Mouse (Mus musculus): Measurements from ENCODE around the gene Tnfaip1. TPM values are rescaled to one million over a fixed set of nuclear protein-coding genes. Genes with fewer than 3 reads are reported as not detected.
A peak's percentile ranks its signal among the peaks of the same experiment; 100 is the strongest.
"Not testable (repeated sequence)": the region's sequence is repeated elsewhere in the genome, so short reads cannot be mapped to it uniquely, and the experiment has no call there.

Tnfaip1 gene
- total and polyA plus RNA-seq, 3 experiments, result 19.5 to 44.9 (median 24.6) TPM

DNA sequence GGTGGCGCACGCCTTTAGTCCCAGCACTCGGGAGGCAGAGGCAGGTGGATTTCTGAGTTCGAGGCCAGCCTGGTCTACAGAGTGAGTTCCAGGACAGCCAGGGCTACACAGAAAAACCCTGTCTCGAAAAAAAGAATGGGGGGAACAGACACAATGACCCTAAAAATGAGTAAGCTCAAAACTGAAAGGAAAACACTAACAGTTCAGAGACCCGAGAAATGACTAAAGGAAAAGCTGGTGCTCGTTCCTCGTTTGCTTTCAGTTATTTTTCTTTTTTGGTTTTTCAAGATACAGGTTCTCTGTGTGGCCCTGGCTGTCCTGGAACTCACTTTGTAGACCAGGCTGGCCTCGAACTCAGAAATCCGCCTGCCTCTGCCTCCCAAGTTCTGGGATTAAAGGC, 4.6 kb downstream of the Tnfaip1 start:
- H3K4me3 ChIP-seq (replicated peaks in 1 of 3; ENCODE audit: low read depth in 2 of 3, low read length in 2 of 3, poor library complexity in 1 of 3); in situ Hi-C loops (cut with MboI; ENCODE audit: low pct_ligation_motif_present, low pct_unique_long_range_greater_than_20kb, low sequenced_read_pairs); H3K27me3 ChIP-seq (replicated peaks); H3K27ac ChIP-seq (ENCODE audit: insufficient read depth, low read depth); dilution Hi-C loops (cut with MboI; ENCODE audit: extremely low pct_ligation_motif_present, extremely low pct_unique_long_range_greater_than_20kb, low sequenced_read_pairs); H3K9me3 ChIP-seq (replicated peaks; ENCODE audit: low read length); DNase-seq (ENCODE audit: extremely low read depth): not testable (repeated sequence)
- Histone ChIP-seq H3K4me1 (ENCODE audit: control insufficient read depth in 1 of 2, insufficient read depth in 2 of 2) (peaks cover 11 to 32% of the 10 kb centered on the region in 2 experiments), H3K36me3 (replicated peaks in 1 of 2; ENCODE audit: control insufficient read depth in 1 of 2, insufficient read depth in 1 of 2, low read length in 1 of 2) (peaks cover 42 to 67% of the 10 kb centered on the region in 2 experiments), H3K4me2 (ENCODE audit: insufficient read depth, low read depth, poor library complexity, severe bottlenecking) (peak overlapping the region; percentile 11; the same call in 1 of the 2 replicates), H3K79me2 (replicated peaks; ENCODE audit: control insufficient read depth, extremely low read depth, insufficient read depth, poor library complexity, severe bottlenecking) (peaks cover 57% of the 10 kb centered on the region), H3K9ac (ENCODE audit: insufficient read depth, low read depth) (0 out of 2 replicates have a peak overlapping the region, but pooled peaks have one; percentile 9)
- TF ChIP-seq IRF4 (IDR thresholded peaks at IDR 0.05; ENCODE audit: low read depth, low read length) (peak; percentile 72), RCOR1 (conservative IDR thresholded peaks at IDR 0.05; ENCODE audit: low read depth, low read length) (peak; percentile 62; the same call in 1 of the 2 replicates), ZNF384 (IDR thresholded peaks at IDR 0.05; ENCODE audit: low read depth, low read length) (peak; percentile 28; the same call in 1 of the 2 replicates), EP300 (IDR thresholded peaks at IDR 0.05; ENCODE audit: low read length) (peak; percentile 69), JUND (conservative IDR thresholded peaks at IDR 0.05; ENCODE audit: low read depth, low read length) (peak; percentile 61), SIN3A (IDR thresholded peaks at IDR 0.05; ENCODE audit: low read length) (peak; percentile 37; the same call in 1 of the 2 replicates), JUN (IDR thresholded peaks at IDR 0.05; ENCODE audit: insufficient read depth, low read depth, low read length) (peak; percentile 59; the same call in 1 of the 2 replicates)

DNA sequence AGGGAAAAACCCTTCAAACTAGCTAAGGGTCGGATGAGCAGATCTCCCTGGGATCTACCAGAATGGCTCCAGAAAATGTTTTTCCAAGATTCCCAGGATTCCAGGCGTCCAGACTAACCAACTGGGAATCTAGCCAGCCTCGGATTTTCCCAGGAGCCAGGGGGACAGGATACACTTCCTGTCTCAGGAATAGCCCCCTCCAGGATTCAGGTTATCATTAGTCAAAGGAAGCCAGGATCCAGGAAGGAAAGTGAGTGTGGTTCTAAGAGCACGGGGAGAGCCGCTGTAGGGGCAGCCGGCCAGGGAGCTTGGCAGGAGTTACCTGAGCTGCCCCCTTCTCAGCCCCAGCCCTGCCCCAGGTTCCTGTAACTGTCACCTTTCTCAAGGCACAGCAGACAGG, 5.1 kb downstream of the Tnfaip1 start:
- Histone ChIP-seq H3K79me2 (replicated peaks; ENCODE audit: control insufficient read depth, extremely low read depth, insufficient read depth, poor library complexity, severe bottlenecking) (peaks cover 55% of the 10 kb centered on the region), H3K27me3 (replicated peaks) (no peaks in the 10 kb centered on the region), H3K27ac (ENCODE audit: insufficient read depth, low read depth) (no peak overlapping the region), H3K4me1 (ENCODE audit: control insufficient read depth in 1 of 2, insufficient read depth in 2 of 2) (peaks cover 11 to 32% of the 10 kb centered on the region in 2 experiments), H3K9me3 (replicated peaks; ENCODE audit: low read length) (no peaks in the 10 kb centered on the region), H3K9ac (ENCODE audit: insufficient read depth, low read depth) (no peak overlapping the region), H3K36me3 (replicated peaks in 1 of 2; ENCODE audit: control insufficient read depth in 1 of 2, insufficient read depth in 1 of 2, low read length in 1 of 2) (peaks cover 47 to 72% of the 10 kb centered on the region in 2 experiments), H3K4me2 (ENCODE audit: insufficient read depth, low read depth, poor library complexity, severe bottlenecking) (no peak overlapping the region), H3K4me3 (replicated peaks in 1 of 3; ENCODE audit: low read depth in 2 of 3, low read length in 2 of 3, poor library complexity in 1 of 3) (no peak overlapping the region)
- dilution Hi-C loops (cut with MboI; ENCODE audit: extremely low pct_ligation_motif_present, extremely low pct_unique_long_range_greater_than_20kb, low sequenced_read_pairs) (no loop called here), in situ Hi-C loops (cut with MboI; ENCODE audit: low pct_ligation_motif_present, low pct_unique_long_range_greater_than_20kb, low sequenced_read_pairs) (no loop called here)
- TF ChIP-seq NRF1 (IDR thresholded peaks at IDR 0.05; ENCODE audit: low read depth, low read length), result no peak
- no peak for TF ChIP-seq MXI1 (IDR thresholded peaks at IDR 0.05; ENCODE audit: low read depth, low read length)
- no peak for TF ChIP-seq TCF12 (IDR thresholded peaks at IDR 0.05; ENCODE audit: low read depth, low read length)
- no peak for TF ChIP-seq JUND (conservative IDR thresholded peaks at IDR 0.05; ENCODE audit: low read depth, low read length)
- TF ChIP-seq ZC3H11A (IDR thresholded peaks at IDR 0.05; ENCODE audit: low read depth, low read length), result no peak
- TF ChIP-seq KAT2A (IDR thresholded peaks at IDR 0.05; ENCODE audit: insufficient replicate concordance, low read length), result no peak
- TF ChIP-seq POLR2AphosphoS2 (IDR thresholded peaks at IDR 0.05; ENCODE audit: low read depth, low read length), result no peak
- no peak for TF ChIP-seq MAX (IDR thresholded peaks at IDR 0.05; ENCODE audit: low read length)
- TF ChIP-seq PAX5 (IDR thresholded peaks at IDR 0.05; ENCODE audit: low read length), result no peak
- no peak for TF ChIP-seq RCOR1 (conservative IDR thresholded peaks at IDR 0.05; ENCODE audit: low read depth, low read length)
- TF ChIP-seq CHD1 (IDR thresholded peaks at IDR 0.05; ENCODE audit: low read depth, low read length), result no peak
- TF ChIP-seq MAFK (IDR thresholded peaks at IDR 0.05; ENCODE audit: insufficient replicate concordance, low read length), result no peak
- TF ChIP-seq MEF2A (IDR thresholded peaks at IDR 0.05; ENCODE audit: borderline replicate concordance, low read depth, low read length), result no peak
- no peak for TF ChIP-seq ZKSCAN1 (IDR thresholded peaks at IDR 0.05; ENCODE audit: borderline replicate concordance, low read depth, low read length)
- TF ChIP-seq RAD21 (IDR thresholded peaks at IDR 0.05; ENCODE audit: low read depth, low read length), result no peak
- TF ChIP-seq BHLHE40 (IDR thresholded peaks at IDR 0.05; ENCODE audit: low read depth, low read length), result no peak
- TF ChIP-seq GABPA (IDR thresholded peaks at IDR 0.05; ENCODE audit: insufficient replicate concordance, low read depth, low read length), result no peak
- DNase-seq (ENCODE audit: extremely low read depth), result no peak
